Mouse (Mus musculus) 3134 (cell line): ENCODE measurements around the gene Myo15b.

ENCODE experiments used
- DNase-seq: peaks from one replicate; pipeline ENCODE4 v3.0.0-alpha.2; 2011; ENCODE audit warnings: low spot score; ENCODE audit not compliant: insufficient read length; ENCODE audit errors: extremely low read depth

The Myo15b gene

GRCm38 (mm10) chr11:115931235-115931634 lies 73.0 kb downstream of the Myo15b start:
- no peak for DNase-seq

- DNase-seq, result peak; percentile 92
Measured at GRCm38 (mm10) chr11:115933108-115933746, 75.0 kb downstream of the Myo15b start, which contains the start of the genes Sap30bp and Recql5. Gene Sap30bp, plus strand, starts transcription at chr11:115933282. Gene Recql5, minus strand, starts transcription at chr11:115933477.

GRCm38 (mm10) chr11:115933747-115934110 lies 75.5 kb downstream of the Myo15b start:
- DNase-seq, result no peak

- no peak for DNase-seq
Measured at GRCm38 (mm10) chr11:115939690-115940329, 81.6 kb downstream of the Myo15b start.

- DNase-seq, result no peak
Measured at GRCm38 (mm10) chr11:115941980-115942379, 83.8 kb downstream of the Myo15b start.
